Mouse (Mus musculus): Measurements from ENCODE around the gene Sort1. TPM values are rescaled to one million over a fixed set of nuclear protein-coding genes. Genes with fewer than 3 reads are reported as not detected.
A peak's percentile ranks its signal among the peaks of the same experiment; 100 is the strongest.
"Not testable (repeated sequence)": the region's sequence is repeated elsewhere in the genome, so short reads cannot be mapped to it uniquely, and the experiment has no call there.

Sort1 gene
- 10 to 100 TPM; 17.1 to 18.9 TPM for total RNA-seq (2021)

DNA sequence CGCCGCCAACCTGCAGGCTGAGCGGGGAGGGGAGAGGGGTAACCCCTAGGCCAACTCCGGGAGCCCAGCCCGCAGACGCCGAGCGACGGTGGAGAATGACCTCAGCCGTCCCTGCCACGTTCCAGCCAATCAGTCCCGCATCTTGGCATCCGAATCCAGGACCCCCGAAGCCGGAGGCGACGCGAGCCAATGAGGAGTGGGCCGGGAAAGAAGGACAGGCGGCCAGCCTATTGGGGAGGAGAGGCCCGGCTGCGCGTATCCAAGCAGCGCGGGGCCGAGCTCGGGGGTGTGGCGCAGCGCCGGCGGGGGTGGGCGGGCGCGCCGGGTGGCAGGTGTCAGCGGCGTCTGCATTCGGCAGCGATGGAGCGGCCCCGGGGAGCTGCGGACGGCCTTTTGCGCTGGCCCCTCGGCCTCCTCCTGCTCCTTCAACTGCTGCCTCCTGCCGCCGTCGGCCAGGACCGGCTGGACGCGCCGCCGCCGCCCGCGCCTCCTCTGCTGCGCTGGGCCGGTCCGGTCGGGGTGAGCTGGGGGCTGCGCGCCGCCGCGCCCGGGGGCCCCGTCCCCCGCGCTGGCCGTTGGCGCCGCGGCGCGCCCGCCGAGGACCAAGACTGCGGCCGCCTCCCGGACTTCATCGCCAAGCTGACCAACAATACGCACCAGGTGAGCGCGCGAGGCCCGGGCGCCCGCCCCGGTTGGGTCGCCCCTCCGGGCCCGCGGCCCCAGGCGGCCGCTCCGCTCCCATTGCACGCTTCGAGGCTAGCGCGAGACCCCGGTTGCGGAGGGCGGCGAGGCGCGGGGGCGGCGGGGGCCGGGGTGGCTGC lies at the start of gene Sort1:
Gene Sort1 (plus strand): TSS at position 302 of the 821 bp plus-strand sequence.
- peak; percentile 78 for DNase-seq (ENCODE audit: low spot score)
- intact Hi-C loops (cut with DNase I), result loop anchor here (5.0 kb wide), 1 partner anchor 33 kb away; no protein-coding TSS in a partner anchor

DNA sequence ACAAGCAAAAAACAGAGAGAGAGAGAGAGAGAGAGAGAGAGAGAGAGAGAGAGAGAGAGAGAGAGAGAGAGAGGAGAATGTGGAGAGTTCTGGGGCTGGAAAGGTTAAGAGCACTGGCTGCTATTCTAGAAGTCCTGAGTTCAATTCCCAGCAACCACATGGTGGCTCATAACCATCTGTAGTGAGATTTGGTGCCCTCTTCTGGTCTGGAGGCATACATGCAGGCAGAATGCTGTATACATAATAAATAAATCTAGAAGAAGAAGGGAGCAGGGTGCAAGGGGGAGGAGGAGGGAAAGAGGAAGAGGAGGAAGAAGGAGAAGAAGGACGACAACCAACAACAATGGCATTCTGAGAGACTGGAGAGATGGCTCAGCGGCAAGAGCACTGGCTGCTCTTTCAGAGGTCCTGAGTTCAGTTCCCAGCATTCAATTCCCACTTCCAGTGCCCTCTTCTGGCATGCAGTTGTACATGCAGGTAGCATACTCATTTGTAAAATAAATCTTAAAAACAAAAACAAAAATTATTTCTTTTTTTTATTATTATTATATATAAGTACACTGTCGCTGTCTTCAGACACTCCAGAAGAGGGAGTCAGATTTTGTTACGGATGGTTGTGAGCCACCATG lies 46.3 kb upstream of the Sort1 start:
- intact Hi-C loops (cut with DNase I); DNase-seq (ENCODE audit: low spot score): not testable (repeated sequence)

DNA sequence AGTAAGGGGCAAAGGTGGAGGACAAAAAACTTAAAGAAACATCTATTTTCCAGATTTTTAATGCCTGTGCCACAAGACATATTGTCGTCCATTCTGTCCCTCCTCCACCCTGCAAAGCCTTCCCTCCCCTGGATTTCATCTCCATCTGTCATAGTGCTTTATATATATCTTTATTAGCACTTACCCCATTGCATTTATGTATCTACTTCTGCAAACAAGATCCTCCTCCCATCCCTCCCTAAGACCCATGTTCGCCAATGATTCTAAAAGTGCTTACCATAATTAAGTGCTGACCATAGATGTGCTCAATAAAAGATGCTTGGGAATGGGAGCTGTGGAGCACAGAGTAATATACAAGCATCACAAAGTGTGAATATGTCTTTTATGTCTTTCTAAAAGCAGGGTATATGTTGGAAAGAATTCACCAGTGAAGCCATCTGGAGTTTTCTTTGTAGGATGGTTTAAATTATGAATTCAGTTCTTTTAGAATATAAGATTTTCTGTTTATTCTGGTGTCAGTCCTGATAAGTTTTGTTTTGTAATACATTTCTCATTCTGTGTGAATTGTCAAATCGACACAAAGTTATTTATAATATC lies 42.5 kb upstream of the Sort1 start:
- DNase-seq (ENCODE audit: low spot score), result no peak
- intact Hi-C loops (cut with DNase I), result no loop called here

DNA sequence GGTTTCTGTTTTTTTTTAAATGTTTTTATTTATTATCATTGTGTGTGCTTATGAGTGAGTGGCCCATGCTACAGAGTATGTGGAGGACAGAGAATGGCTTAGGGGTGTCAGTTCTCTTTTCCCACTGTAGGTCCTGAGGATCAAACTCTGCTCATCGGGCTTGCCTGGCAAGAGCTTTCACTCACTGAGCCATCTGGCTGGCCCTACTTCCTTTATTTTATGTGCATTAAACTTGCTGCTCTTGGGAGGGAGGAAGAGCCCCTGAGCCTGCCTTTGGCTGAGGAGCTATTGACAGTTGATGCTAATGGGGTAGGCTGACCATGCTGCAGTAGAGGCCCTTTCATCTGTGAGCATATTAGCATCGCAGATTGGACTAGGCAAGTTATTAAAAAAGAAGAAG lies 37.0 kb upstream of the Sort1 start:
- DNase-seq (ENCODE audit: low spot score), result no peak

DNA sequence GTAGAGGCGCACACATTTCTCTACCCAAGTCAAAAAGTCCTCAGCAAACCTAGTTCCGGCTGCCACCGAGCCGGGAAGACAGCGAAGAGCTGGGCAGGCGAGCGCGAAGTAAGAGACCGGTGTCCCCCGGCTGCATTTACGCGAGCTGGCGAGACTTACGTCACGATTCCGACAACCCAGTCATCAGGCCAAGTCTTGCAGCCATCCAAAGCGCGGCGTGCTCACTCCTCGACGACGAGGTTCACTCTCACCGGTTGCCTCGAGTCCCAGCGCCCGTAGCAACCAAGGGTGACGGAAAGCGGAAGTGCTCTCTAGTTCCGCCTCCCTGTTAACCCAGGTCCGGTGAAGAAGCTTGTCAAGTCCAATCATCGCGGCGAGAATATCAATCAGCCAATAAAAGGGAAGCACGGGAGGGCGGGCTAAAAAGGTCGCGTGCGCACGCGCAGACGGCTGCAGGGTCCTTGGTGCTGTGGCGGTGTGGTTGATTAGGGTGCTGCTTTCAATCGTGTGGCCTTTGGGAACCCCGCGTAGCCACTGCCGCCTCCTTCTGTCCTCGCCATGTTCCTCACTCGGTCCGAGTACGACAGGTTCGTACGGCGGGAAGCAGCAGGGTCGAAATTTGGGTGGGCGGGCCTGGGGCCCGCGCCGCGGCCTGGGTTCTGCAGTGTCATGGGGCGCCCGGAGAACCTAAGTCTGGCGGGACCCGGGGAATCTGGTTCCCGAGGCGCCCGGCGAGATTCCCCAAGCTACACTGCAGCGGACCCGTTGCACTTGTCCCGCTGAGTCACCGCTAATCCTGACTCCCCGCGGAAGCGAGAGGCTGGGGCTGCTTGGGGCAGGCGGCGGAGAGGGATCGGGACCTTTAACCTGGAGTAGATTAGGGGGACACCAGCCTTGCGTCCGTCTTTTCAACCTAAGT lies 26.9 kb upstream of the Sort1 start, which contains the start of gene Psma5:
Gene Psma5 (plus strand): TSS at position 208 of the 919 bp plus-strand sequence.
- intact Hi-C loops (cut with DNase I), result loop anchor here (5.0 kb wide), 2 partner anchors 45 to 90 kb away; partner anchors contain the start of gene Atxn7l2
- DNase-seq (ENCODE audit: low spot score), result peak; percentile 89

More for the DNA sequence above, 37.0 kb upstream of the Sort1 start:
- intact Hi-C loops (cut with DNase I), result no loop called here

DNA sequence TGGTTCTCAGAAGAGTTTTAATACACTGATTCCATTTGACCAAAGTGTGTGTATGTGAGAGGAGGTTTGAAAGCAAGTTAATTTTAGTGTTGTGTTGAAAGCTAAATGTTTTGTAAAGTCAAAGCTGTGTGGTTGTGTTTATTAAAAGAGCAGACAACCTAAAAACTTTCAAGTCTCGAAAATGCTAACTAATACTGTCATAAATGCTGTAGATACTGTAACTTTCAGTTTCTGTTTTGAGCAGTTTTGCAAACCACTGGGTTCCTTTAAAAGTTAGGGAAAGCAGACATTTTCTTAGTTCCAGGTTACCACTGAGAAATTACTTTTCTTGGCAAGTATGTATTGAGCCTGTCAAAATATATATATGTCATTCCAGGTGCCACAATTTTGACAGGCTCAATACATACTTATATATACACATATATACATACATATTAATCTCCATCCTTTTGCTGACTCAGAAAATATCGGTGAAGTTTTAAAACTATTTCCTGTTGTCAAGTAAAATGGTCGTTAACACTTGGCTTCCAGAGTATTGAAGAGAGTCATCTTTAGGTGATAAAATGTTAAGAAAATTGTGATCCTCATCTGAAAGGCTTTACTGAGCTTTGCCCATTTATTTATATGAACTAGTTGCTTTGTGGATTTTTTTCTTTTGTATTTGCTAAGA lies 25.9 kb upstream of the Sort1 start:
- DNase-seq (ENCODE audit: low spot score), result no peak
- intact Hi-C loops (cut with DNase I), result loop anchor here (5.0 kb wide), 2 partner anchors 46 to 91 kb away; partner anchors contain the start of gene Atxn7l2

DNA sequence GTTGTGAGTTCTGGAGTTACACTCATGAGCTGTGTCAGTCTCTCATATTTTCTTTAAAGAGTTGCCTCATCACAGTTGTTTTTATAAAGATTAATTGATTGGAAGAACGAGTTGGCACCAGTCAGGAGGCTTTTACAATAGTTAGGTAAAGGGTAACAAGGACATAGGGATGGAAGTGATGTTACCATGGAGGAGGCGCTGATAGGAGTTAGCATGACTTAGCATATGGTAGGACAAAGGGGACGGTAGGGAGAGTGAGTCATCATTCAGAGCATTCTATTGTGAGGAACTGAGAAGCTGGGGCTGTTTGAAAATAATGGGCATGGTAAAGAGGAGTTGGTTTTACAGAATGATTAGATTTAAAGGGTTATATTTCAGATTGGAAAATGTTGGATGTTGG lies 24.6 kb upstream of the Sort1 start:
- no peak for DNase-seq (ENCODE audit: low spot score)
- intact Hi-C loops (cut with DNase I), result loop anchor here (5.0 kb wide), 2 partner anchors 47 to 92 kb away; partner anchors contain the start of gene Atxn7l2

DNA sequence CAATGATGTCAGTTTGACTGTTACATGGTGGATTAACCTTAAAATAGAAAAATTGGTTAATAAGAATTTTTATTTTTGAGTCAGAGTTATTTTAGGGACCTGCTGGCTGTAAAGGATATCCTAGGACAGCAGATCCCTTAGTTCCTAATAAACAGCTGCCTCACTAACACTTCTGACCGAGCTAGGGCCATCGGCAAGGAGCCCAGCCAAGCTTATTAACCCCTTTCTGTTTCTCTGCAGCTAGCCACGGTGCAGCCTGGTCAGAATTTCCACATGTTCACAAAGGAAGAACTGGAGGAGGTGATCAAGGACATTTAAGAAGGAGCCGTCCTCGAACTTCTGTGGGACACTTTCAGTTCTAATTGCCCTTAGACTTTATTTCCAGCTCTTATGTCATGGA lies 4.4 kb upstream of the Sort1 start:
- DNase-seq (ENCODE audit: low spot score); intact Hi-C loops (cut with DNase I): not testable (repeated sequence)

DNA sequence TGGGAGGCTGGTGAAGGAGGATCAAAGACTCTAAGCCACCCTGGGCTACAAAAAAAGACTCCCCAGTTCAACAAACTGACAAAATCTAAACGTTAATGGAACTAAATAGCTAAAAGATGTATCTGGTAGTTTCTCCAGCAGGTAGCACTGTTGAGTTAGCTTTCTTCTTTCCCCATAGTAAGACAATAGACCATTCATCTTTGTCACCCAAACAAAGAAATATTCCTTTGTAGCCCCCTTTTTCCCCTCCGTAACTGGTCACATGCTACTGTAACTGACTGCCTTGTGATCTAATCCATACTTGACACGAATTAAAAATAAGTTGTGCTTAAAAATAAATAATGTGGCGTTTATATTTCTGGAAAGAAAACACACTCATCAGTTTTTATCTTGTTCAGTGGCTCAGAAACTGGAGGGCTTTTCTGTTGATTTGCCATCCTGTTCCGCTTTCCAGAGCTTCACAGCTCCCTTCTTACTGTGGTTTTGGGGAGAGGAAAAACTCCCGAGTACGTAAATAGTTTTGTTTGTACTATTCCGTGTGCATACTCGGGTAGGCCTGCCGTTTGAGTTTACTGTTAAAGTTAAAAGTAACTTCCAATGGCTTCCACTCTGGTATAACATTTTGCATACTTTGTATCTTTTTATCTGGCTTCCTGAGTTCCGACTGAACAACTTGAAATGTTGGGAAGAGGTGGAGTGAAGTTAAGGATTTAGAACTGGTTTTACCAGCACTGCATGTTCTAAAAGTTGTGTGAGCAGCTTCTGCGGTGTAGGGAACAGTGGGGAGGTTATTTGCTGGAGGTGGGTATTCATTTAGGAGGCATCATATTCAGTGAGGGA lies 1.3 kb upstream of the Sort1 start:
- DNase-seq (ENCODE audit: low spot score), result no peak
- intact Hi-C loops (cut with DNase I), result loop anchor here (1.0 to 5.0 kb wide), 2 partner anchors 35 to 107 kb away; no protein-coding TSS in a partner anchor

DNA sequence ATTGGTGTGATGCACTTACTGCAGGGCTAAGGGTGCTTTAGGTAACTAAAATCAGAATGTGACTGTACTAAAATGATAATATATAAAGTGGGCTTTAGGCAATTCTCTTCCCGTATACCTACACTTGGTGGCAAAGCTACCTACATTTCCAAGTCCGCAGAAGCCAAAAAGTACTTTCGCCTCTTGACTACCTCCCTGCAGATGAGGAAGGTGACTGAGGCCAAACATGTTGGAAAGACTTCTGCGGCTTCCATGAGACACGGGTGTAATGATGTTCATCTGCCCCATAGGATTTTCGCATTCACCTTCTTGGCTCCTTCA lies 681 bp upstream of the Sort1 start:
- intact Hi-C loops (cut with DNase I), result loop anchor here (5.0 kb wide), 1 partner anchor 34 kb away; no protein-coding TSS in a partner anchor
- no peak for DNase-seq (ENCODE audit: low spot score)

DNA sequence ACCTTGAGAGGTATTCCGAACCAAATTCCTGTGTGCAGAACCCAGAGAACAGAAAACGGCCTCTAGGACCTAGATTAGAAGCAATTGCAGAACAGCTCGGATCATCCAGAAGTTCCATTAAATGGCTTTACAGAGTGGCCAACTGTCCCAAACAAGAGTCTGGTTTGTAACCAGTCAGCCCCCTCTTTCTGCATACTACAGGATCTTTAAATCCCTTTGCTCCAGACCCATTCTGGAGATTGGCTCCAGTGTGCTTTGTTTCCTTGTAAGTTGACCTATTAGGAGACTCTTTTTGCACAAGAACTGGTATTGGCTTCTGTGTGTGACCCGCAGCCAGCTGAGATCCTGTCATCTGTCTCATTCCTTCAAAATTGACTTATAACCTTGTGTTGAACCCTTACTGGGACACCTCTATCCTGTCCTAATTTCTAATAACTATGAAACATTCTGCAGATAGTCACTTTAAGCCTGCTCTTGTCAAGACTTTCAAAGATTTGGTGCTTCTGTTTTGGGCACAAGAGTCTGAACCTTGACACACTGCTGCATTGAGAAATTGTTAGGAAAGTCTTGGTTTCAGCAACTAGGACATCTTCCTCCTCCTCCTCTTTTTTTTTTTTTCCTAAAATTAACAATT lies 1.3 kb downstream of the Sort1 start:
- intact Hi-C loops (cut with DNase I), result no loop called here
- DNase-seq (ENCODE audit: low spot score), result no peak

DNA sequence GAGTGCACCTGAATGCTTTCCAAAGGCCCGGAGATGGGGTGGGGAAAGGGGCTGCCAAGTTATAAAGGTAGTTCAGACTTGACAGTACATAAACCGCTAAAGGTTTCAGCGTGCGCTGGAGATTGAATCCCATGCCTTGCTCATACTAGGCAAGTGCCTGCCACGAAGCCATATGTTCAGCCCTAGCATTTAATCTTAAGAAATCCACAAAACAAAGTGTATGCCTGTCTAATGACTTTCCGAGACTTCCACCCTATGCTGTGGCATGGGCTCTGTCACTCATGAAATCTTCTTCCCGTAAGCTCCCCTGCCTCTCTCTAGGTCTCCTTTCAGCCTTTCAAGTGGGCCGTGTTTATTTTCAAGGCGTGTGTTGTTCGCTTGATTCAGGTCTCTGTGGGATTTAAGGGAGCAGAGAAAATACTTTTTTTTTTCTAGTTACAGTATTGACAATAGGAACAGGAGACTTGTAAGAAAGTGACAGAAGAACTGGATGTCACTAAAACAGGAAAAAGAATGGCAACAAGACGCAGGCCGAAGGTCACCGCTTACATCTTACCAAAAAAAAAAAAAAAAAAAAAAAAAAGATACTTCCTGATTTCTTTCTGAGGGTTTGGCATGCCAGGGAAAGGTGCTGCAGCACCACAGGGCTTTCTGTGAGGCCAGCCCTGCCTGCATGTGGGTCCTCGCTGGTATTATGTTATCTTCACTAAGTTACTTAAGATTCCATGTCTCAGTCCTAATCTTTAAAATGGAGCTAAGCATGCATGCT lies 3.0 kb downstream of the Sort1 start:
- no peak for DNase-seq (ENCODE audit: low spot score)
- intact Hi-C loops (cut with DNase I), result no loop called here

DNA sequence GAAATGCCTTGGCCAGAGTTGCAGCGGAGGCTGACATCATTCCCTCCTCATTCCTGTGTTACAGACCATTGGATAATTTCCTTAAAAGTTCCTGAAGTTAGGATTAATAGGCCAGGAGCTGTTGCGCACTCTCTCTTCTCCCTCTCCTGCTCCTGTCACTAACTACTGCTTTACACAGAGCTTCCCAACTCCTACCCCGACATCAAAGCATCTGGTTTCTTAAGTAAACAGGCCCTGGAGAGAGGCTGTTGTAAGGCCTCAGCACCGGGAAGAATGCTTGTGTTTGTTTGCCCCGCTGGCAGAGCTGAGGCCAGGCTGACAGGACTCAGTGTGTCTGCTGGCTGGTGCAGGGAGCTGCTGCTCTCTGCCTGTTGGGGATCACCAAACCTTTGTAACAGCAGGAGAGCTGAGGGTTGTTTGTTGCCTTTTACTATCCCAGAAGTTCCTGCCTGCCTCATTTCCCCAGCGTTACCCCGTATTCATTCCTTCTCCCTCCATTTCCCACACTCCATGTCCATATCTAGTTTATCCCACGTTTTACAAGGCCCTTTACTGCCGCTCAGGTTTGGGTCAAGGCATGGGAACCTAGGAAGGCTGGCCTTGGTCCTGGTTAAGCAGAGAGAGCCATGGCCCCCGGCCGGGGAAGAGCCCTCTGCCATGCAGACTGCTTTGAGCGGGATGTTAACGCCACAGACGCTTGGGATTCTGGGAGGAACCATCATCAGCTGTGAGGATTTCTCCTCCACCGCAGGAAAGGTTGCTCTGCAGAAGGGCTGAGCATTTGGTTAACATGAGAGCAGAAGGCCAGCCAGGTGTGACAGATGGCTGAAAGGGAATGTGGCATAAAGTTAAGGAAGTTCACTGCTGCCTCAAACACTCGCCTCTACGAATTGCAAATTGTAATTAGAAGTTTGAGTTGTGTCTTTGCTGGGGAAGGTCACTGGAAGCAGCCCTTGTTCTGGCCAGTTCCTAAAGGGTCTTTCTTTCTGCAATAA lies 4.2 kb downstream of the Sort1 start:
- DNase-seq (ENCODE audit: low spot score), result no peak
- intact Hi-C loops (cut with DNase I), result no loop called here

DNA sequence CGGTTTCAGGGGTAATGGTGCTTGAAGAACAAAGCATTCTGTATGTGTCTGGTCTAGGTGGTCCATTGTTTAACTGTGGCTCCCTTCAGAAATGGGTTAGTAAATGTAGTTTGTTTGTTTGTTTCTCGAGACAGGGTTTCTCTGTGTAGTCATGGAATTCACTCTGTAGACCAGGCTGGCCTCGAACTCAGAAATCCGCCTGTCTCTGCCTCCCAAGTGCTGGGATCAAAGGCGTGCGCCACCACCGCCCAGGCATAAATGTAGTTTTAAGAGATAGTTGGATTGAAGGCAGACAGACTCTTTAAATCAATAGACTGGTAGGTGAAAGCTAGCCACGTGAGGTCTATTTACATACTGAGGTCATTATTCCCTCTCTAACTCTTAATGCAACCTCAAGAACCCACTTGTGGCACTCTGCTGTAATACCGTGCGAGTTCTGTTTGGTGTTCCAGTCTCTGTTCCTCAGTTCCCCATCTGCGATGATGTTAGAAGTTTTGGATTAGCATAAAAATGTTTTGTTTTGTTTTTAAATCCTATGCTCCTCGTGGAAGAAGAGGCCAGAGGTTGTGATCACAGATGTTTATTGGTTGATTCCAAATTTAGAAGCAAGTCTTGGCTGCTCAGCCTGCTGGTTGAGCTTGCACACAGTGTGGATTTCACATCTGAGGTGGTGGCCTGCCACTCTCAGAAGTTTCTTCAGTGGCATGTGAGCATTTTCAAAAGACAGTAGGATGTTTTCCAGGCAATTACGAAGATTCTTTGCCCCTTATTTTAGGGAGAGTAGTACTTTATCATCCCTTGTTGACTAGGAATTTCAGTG lies 5.6 kb downstream of the Sort1 start:
- intact Hi-C loops (cut with DNase I), result no loop called here
- DNase-seq (ENCODE audit: low spot score), result no peak

Measured in heart, postnatal 25 days (tissue).